Mouse (Mus musculus) liver, embryonic 16.5 days (tissue): ENCODE measurements around the gene Pym1. TPM values are rescaled to one million over a fixed set of nuclear protein-coding genes. Genes with fewer than 3 reads are reported as not detected.

ENCODE experiments used
- ATAC-seq: fragments of 200-750 bp; cut with Nextera tagmentation; 2 replicates; pipeline ENCODE4 v1.8.0; 2017; ENCODE audit warnings: low read depth, mild to moderate bottlenecking, moderate number of reproducible peaks, moderate library complexity
- H3K27ac ChIP-seq: fragments of 300-500 bp; sonication (generic); 2 replicates; pipeline ENCODE4 v1.5.1; 2014; ENCODE audit warnings: mild to moderate bottlenecking, low read length
- H3K27me3 ChIP-seq: fragments of 300-500 bp; sonication (generic); 2 replicates; pipeline ENCODE4 v1.6.1; 2014; ENCODE audit warnings: low read depth, low read length, mixed read lengths; ENCODE audit not compliant: control insufficient read depth, insufficient read depth
- H3K36me3 ChIP-seq: fragments of 300-500 bp; sonication (generic); 2 replicates; pipeline ENCODE4 v1.6.1; 2014; ENCODE audit warnings: mild to moderate bottlenecking; ENCODE audit not compliant: control insufficient read depth, insufficient read depth
- H3K4me1 ChIP-seq: fragments of 300-500 bp; sonication (generic); 2 replicates; pipeline ENCODE4 v1.6.1; 2014; ENCODE audit warnings: low read depth, low read length, mixed read lengths; ENCODE audit not compliant: control insufficient read depth
- H3K4me2 ChIP-seq: fragments of 300-500 bp; sonication (generic); 2 replicates; pipeline ENCODE4 v1.6.1; 2014; ENCODE audit warnings: low read depth, low read length, mixed read lengths
- H3K4me3 ChIP-seq: fragments of 300-500 bp; sonication (generic); 2 replicates; pipeline ENCODE4 v1.5.1; 2014; ENCODE audit warnings: low read depth, mild to moderate bottlenecking, low read length
- H3K9ac ChIP-seq: fragments of 300-500 bp; sonication (generic); 2 replicates; pipeline ENCODE4 v1.6.1; 2014; ENCODE audit warnings: low read depth, low read length
- H3K9me3 ChIP-seq: fragments of 300-500 bp; sonication (generic); replicated peaks from 2 replicates; pipeline ENCODE4 v1.6.1; 2016; ENCODE audit warnings: low read length; ENCODE audit not compliant: control insufficient read depth
- WGBS: fragments of 180-500 bp; shearing (Covaris S2); extraction: QIAGEN DNeasy Blood & Tissue Kit; methylation state at CpG from one replicate; pipeline ENCODE4 v1.1.7; 2014; ENCODE audit not compliant: insufficient replicate concordance; 5-methylcytosine and 5-hydroxymethylcytosine counted together
- polyA plus RNA-seq: library from polyadenylated mRNA; unstranded; fragments of >200 nt; fragmentation: Nextera tagmentation; extraction: Ambion mirVana; gene quantifications from 2 replicates; pipeline ENCODE4 v1.2.1, GENCODE M21; 2015

Gene Pym1
- polyA plus RNA-seq, 1 experiment from 2014 or later = 11.9 TPM

GRCm38 (mm10) chr10:128798676-128799075, 51.0 kb downstream of the Pym1 start:
- H3K27me3 ChIP-seq = no peaks in the 10 kb centered on the region; the same call in none of the 2 replicates
- 70% methylated on average over 8 of the region's 8 CpGs for WGBS
- H3K9me3 ChIP-seq = no peaks in the 10 kb centered on the region
- peaks cover 4% of the 10 kb centered on the region for H3K4me1 ChIP-seq
- H3K9ac ChIP-seq = no peak overlapping the region
- no peak overlapping the region for H3K27ac ChIP-seq
- no peak overlapping the region for H3K4me2 ChIP-seq
- H3K4me3 ChIP-seq = no peak overlapping the region
- H3K36me3 ChIP-seq = no peaks in the 10 kb centered on the region; the same call in 1 of the 2 replicates
- no peak for ATAC-seq

DNA sequence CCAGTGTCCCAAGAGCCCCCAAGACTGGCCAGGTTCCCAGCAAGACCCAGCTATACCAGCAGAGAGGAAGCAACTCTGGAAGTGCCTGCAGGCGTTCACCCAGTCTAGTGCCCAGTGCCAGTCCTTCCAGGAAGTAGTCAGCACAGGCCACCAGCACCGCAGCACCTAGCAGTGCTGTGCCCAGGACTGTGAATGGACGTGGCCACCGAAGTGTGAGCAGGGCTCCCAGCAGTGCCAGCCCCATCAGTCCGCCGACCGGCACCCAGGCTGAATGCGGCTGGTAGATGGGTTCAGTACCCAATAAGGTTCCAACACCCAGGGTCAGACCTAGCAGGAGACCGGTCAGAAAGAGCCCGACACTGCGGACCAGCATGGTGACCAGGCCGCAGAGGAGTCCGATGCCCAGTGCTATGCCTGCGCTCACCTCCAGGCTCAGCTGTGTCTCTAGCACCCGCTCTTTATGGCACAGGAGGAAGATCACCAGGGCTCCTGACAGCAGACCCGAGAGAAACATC, 54.3 kb downstream of the Pym1 start:
- Histone ChIP-seq H3K9me3 (no peaks in the 10 kb centered on the region), H3K36me3 (no peaks in the 10 kb centered on the region; the same call in 1 of the 2 replicates), H3K4me2 (no peak overlapping the region), H3K4me3 (no peak overlapping the region), H3K27me3 (no peaks in the 10 kb centered on the region; the same call in none of the 2 replicates), H3K9ac (no peak overlapping the region), H3K27ac (no peak overlapping the region), H3K4me1 (peaks cover 24% of the 10 kb centered on the region)
- WGBS = 82% methylated on average over 16 of the region's 16 CpGs
- no peak for ATAC-seq

DNA sequence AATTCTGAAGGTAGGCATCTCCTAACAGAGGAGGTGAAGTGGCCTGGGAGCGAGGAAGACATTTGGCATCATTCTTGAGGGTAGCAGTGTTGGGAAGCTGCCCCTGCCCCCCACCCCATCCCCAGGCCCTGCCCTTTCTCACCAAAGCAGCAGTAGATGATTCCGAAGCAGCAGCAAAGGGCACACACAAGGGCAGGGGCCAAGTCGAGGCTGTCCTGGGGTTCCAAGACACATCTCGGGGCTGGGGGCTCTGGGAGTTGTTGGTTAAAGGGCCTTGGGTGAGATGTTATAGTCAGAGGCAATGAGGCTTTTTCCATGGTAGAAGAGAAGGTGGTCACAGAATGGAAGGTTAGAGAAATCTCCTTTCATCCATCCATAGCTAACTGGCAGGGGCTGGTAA, 55.3 kb downstream of the Pym1 start:
- Histone ChIP-seq H3K9me3 (no peaks in the 10 kb centered on the region), H3K9ac (no peak overlapping the region), H3K27me3 (no peaks in the 10 kb centered on the region; the same call in none of the 2 replicates), H3K4me1 (peaks cover 30% of the 10 kb centered on the region), H3K4me3 (no peak overlapping the region), H3K36me3 (no peaks in the 10 kb centered on the region; the same call in 1 of the 2 replicates), H3K4me2 (no peak overlapping the region), H3K27ac (no peak overlapping the region)
- ATAC-seq = no peak
- WGBS = 56% methylated on average over 4 of the region's 4 CpGs

- Histone ChIP-seq H3K36me3 (no peaks in the 10 kb centered on the region), H3K9me3 (no peaks in the 10 kb centered on the region), H3K4me1 (peaks cover 30% of the 10 kb centered on the region), H3K27ac (no peak overlapping the region), H3K9ac (peak overlapping the region; percentile 64; the same call in 1 of the 2 replicates), H3K4me3 (peak overlapping the region; percentile 65), H3K4me2 (peak overlapping the region; percentile 69), H3K27me3 (no peaks in the 10 kb centered on the region; the same call in none of the 2 replicates)
- ATAC-seq = no peak
- 16% methylated on average over 6 of the region's 6 CpGs for whole genome bisulfite sequencing
Measured at GRCm38 (mm10) chr10:128803361-128803760, 55.7 kb downstream of the Pym1 start.

DNA sequence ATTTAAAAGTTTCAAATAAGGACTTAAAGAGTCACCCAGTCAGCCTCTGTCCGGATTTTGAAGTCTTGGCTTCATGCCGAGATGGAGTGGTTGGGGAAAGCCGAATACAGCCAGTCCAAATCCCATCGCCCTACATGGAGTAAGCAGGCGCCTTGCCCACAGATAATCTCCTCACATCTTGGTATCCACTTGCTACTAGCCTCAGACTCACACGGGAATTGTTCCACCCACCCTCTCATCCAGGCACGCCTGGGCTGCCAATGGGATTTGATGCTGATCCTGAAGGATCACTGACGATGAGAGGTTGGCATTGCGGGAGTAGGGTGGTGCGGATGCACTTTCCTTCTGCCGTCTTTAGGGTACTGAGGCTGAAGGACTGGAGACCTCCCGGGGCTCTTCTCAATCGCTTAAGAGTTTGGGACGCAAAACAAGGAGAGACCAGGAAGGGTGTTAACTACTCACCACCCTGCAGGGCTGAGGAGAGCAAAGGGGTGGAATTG, 56.1 kb downstream of the Pym1 start, which contains the start of gene Dnajc14:
Gene Dnajc14 (plus strand): TSS at position 292 of the 500 bp plus-strand sequence.
- Histone ChIP-seq H3K4me3 (peak within 1 kb of the TSS; percentile 65), H3K4me1 (peaks cover 34% of the 10 kb centered on the region), H3K36me3 (no peaks in the 10 kb centered on the region; the same call in 1 of the 2 replicates), H3K4me2 (peak within 1 kb of the TSS; percentile 69), H3K27me3 (no peaks in the 10 kb centered on the region; the same call in none of the 2 replicates), H3K9me3 (no peaks in the 10 kb centered on the region), H3K27ac (peak within 1 kb of the TSS; percentile 71), H3K9ac (peak within 1 kb of the TSS; percentile 64)
- no peak for ATAC-seq
- 3% methylated on average over 14 of the region's 14 CpGs for WGBS

DNA sequence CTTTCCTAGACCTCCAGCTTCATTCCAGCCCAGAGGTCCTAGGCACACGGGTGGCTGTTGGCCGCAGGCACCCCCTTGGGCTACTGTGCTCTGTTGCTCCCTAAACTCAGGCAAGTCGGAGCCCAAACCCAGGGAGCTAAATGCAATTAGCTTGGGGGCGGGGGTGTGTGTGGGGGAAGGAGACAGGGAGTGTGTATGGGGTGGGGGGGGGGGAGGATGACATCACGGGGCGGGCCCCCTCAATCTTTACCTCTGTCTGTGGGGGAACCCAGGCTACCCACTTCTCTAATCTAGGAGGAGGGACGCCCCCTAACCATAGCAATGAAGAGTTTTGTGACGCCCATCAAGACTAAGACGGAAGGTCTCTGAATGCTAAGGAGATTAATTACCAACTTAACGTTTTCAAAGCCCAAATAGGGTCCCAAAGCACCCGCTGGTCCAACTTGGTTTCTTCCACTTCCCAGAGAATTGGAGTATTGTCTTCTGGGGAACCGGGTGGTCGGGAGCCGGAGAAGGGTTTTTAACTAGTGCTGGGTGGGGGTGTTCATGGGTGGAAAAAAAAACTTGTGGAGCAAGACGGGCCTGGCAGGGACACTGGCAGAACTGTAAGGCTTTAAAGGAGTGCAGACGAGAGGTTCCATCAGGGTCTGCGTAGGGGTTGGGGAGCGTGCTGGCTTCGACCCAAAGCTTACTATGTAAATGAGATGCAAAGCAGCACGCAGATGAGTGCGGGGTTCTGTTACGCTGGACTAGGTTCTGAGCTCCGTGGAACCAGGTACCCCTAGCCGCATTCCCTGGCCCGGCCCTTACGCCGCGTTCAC, 56.8 kb downstream of the Pym1 start, which contains the start of gene Tmem198b:
Gene Tmem198b (minus strand): TSS at position 100 of the 821 bp plus-strand sequence.
- H3K27ac ChIP-seq = peak within 1 kb of the TSS; percentile 71
- H3K9me3 ChIP-seq = no peaks in the 10 kb centered on the region
- peak within 1 kb of the TSS; percentile 65 for H3K4me3 ChIP-seq
- H3K36me3 ChIP-seq = no peaks in the 10 kb centered on the region; the same call in 1 of the 2 replicates
- H3K9ac ChIP-seq = peak within 1 kb of the TSS; percentile 64
- peak within 1 kb of the TSS; percentile 69 for H3K4me2 ChIP-seq
- peaks cover 36% of the 10 kb centered on the region for H3K4me1 ChIP-seq
- peak; percentile 22 for ATAC-seq
- H3K27me3 ChIP-seq = no peaks in the 10 kb centered on the region; the same call in none of the 2 replicates
- under 1% methylated on average over 28 of the region's 28 CpGs for WGBS

GRCm38 (mm10) chr10:128805092-128806000, 57.7 kb downstream of the Pym1 start:
- H3K4me3 ChIP-seq = peak overlapping the region; percentile 65
- H3K9me3 ChIP-seq = no peaks in the 10 kb centered on the region
- WGBS = under 1% methylated on average over 63 of the region's 70 CpGs
- peak; percentile 96 for ATAC-seq
- H3K4me2 ChIP-seq = peak overlapping the region; percentile 69
- H3K9ac ChIP-seq = peak overlapping the region; percentile 64
- H3K27ac ChIP-seq = peak overlapping the region; percentile 71
- H3K27me3 ChIP-seq = no peaks in the 10 kb centered on the region; the same call in none of the 2 replicates
- no peaks in the 10 kb centered on the region; the same call in 1 of the 2 replicates for H3K36me3 ChIP-seq
- peaks cover 36% of the 10 kb centered on the region for H3K4me1 ChIP-seq

GRCm38 (mm10) chr10:128806086-128806485, 58.4 kb downstream of the Pym1 start:
- Histone ChIP-seq H3K36me3 (no peaks in the 10 kb centered on the region; the same call in 1 of the 2 replicates), H3K4me2 (peak overlapping the region; percentile 69), H3K4me1 (peaks cover 36% of the 10 kb centered on the region), H3K27me3 (no peaks in the 10 kb centered on the region; the same call in none of the 2 replicates), H3K27ac (no peak overlapping the region; the same call in 1 of the 2 replicates), H3K4me3 (peak overlapping the region; percentile 65), H3K9ac (peak overlapping the region; percentile 64), H3K9me3 (no peaks in the 10 kb centered on the region)
- WGBS = 52% methylated on average over 6 of the region's 6 CpGs
- ATAC-seq = no peak
